Mouse (Mus musculus) kidney, postnatal 10 days (tissue): Measurements from ENCODE around the gene Pcsk6.
"Not testable (repeated sequence)": the region's sequence is repeated elsewhere in the genome, so short reads cannot be mapped to it uniquely, and the experiment has no call there.

Experiments
- DNase-seq: peaks from one replicate; pipeline ENCODE4 v3.0.0; 2021; ENCODE audit warnings: mixed read lengths

The Pcsk6 gene

GRCm38 (mm10) chr7:66003865-66004638, 142.5 kb downstream of the Pcsk6 start:
- no peak for DNase-seq

GRCm38 (mm10) chr7:66005066-66005465, 143.5 kb downstream of the Pcsk6 start:
- DNase-seq = no peak

- DNase-seq = no peak
Observed at GRCm38 (mm10) chr7:66008161-66008891, 146.8 kb downstream of the Pcsk6 start.

GRCm38 (mm10) chr7:66008892-66009273, 147.3 kb downstream of the Pcsk6 start:
- no peak for DNase-seq

- DNase-seq = no peak
Observed at GRCm38 (mm10) chr7:66010518-66010917, 149.0 kb downstream of the Pcsk6 start.

GRCm38 (mm10) chr7:66027747-66028146, 166.2 kb downstream of the Pcsk6 start:
- peak; percentile 44 for DNase-seq

GRCm38 (mm10) chr7:66028766-66029512, 167.4 kb downstream of the Pcsk6 start:
- peak; percentile 33 for DNase-seq

GRCm38 (mm10) chr7:66036809-66037208, 175.3 kb downstream of the Pcsk6 start:
- peak; percentile 16 for DNase-seq

GRCm38 (mm10) chr7:66038261-66038660, 176.7 kb downstream of the Pcsk6 start:
- DNase-seq = peak; percentile 24

- DNase-seq = no peak
Observed at GRCm38 (mm10) chr7:66038730-66039129, 177.2 kb downstream of the Pcsk6 start.

GRCm38 (mm10) chr7:66040026-66040814, 178.7 kb downstream of the Pcsk6 start:
- no peak for DNase-seq

GRCm38 (mm10) chr7:66043552-66044459, 182.3 kb downstream of the Pcsk6 start, which contains the start of gene Gm45213:
TSS of gene Gm45213 (plus strand) at chr7:66043602.
- DNase-seq = no peak

- DNase-seq = no peak
Observed at GRCm38 (mm10) chr7:66044617-66045016, 183.1 kb downstream of the Pcsk6 start.

- DNase-seq = no peak
Observed at GRCm38 (mm10) chr7:66046921-66047918, 185.7 kb downstream of the Pcsk6 start.

GRCm38 (mm10) chr7:66047975-66048374, 186.4 kb downstream of the Pcsk6 start:
- peak; percentile 15 for DNase-seq

- no peak for DNase-seq
Observed at GRCm38 (mm10) chr7:66048446-66049230, 187.1 kb downstream of the Pcsk6 start.

- DNase-seq = no peak
Observed at GRCm38 (mm10) chr7:66053946-66054483, 192.5 kb downstream of the Pcsk6 start.

GRCm38 (mm10) chr7:66055356-66055755, 193.8 kb downstream of the Pcsk6 start:
- DNase-seq = not testable (repeated sequence)

- no peak for DNase-seq
Observed at GRCm38 (mm10) chr7:66058703-66059102, 197.2 kb downstream of the Pcsk6 start, which contains the start of gene Snrpa1. TSS of gene Snrpa1 (plus strand) at chr7:66059003.
